Mouse (Mus musculus) liver, embryonic 14.5 days (tissue): ENCODE results near the gene Akap17b. TPM values are rescaled to one million over a fixed set of nuclear protein-coding genes. Genes with fewer than 3 reads are reported as not detected.

Source experiments
- ATAC-seq: fragments of 200-750 bp; cut with Nextera tagmentation; 2 replicates; pipeline ENCODE4 v1.8.0; 2017; ENCODE audit warnings: moderate number of reproducible peaks, mild to moderate bottlenecking, moderate library complexity; ENCODE audit not compliant: insufficient read depth
- DNase-seq, 3 experiments: peaks; one replicate each; pipeline ENCODE4 v3.0.0-alpha.2; 2012 to 2013; ENCODE audit warnings: low read depth in 3 of 3, low spot score in 3 of 3
- H3K27ac ChIP-seq: fragments of 300-500 bp; sonication (generic); 2 replicates; pipeline ENCODE4 v1.5.1; 2014; ENCODE audit warnings: moderate library complexity, mild to moderate bottlenecking, control low read depth, inconsistent platforms
- H3K27me3 ChIP-seq: fragments of 300-500 bp; sonication (generic); 2 replicates; pipeline ENCODE4 v1.6.1; 2014; ENCODE audit warnings: mild to moderate bottlenecking, low read length, moderate library complexity; ENCODE audit not compliant: control insufficient read depth, insufficient read depth
- H3K36me3 ChIP-seq: fragments of 300-500 bp; sonication (generic); replicated peaks from 2 replicates; pipeline ENCODE4 v1.6.1; 2014; ENCODE audit warnings: low read depth; ENCODE audit not compliant: control insufficient read depth, insufficient read depth
- H3K4me1 ChIP-seq, 2 experiments: fragments of 200-500 bp in 1 of 2; fragments of 300-500 bp in 1 of 2; sonication (generic) in 1 of 2; replicated peaks; 2 replicates each; pipeline ENCODE4 v1.6.1; 2012 to 2014; ENCODE audit warnings: antibody characterized with exemption in 1 of 2, inconsistent platforms in 1 of 2, low read length in 1 of 2; ENCODE audit not compliant: control insufficient read depth in 2 of 2, insufficient read depth in 2 of 2
- H3K4me2 ChIP-seq: fragments of 300-500 bp; sonication (generic); 2 replicates; pipeline ENCODE4 v1.6.1; 2014; ENCODE audit warnings: low read depth, mild to moderate bottlenecking, control low read depth, moderate library complexity
- H3K4me3 ChIP-seq, 2 experiments: fragments of 200-500 bp in 1 of 2; fragments of 300-500 bp in 1 of 2; sonication (generic) in 1 of 2; 2 replicates each; pipeline ENCODE4 v1.5.1; 2012 to 2014; ENCODE audit warnings: low read depth in 2 of 2, low read length in 2 of 2, mild to moderate bottlenecking in 2 of 2, control low read depth in 1 of 2, inconsistent platforms in 1 of 2, moderate library complexity in 1 of 2; ENCODE audit not compliant: insufficient read depth in 1 of 2
- H3K9ac ChIP-seq: fragments of 300-500 bp; sonication (generic); replicated peaks from 2 replicates; pipeline ENCODE4 v1.6.1; 2014; ENCODE audit warnings: mild to moderate bottlenecking, control low read depth, moderate library complexity
- H3K9me3 ChIP-seq: fragments of 300-500 bp; sonication (generic); 2 replicates; pipeline ENCODE4 v1.6.1; 2016; ENCODE audit warnings: low read length, mixed read lengths; ENCODE audit not compliant: control insufficient read depth
- CTCF ChIP-seq: IDR thresholded peaks from 2 replicates; pipeline ENCODE4 v1.5.1; 2016; ENCODE audit warnings: antibody characterized with exemption, low read depth, control low read depth
- EP300 ChIP-seq: IDR thresholded peaks from 2 replicates; pipeline ENCODE4 v1.6.1; 2016; ENCODE audit warnings: antibody characterized with exemption, low read depth
- WGBS: fragments of 180-500 bp; shearing (Covaris S2); extraction: QIAGEN DNeasy Blood & Tissue Kit; methylation state at CpG from one replicate; pipeline ENCODE4 v1.1.7; 2014; ENCODE audit not compliant: insufficient replicate concordance; 5-methylcytosine and 5-hydroxymethylcytosine counted together
- polyA plus RNA-seq, 2 experiments: library from polyadenylated mRNA; depleted of rRNA in 1 of 2; stranded (reverse) in 1 of 2; unstranded in 1 of 2; fragments of >200 nt; fragmentation: Nextera tagmentation in 1 of 2; extraction: Ambion mirVana in 1 of 2; gene quantifications; 2 replicates each; pipeline versions ENCODE4 v1.2.1 to v1.2.3; 2012 to 2014

The Akap17b gene
- polyA plus RNA-seq, 2 experiments = 0.54 to 0.63 TPM

GRCm38 (mm10) chrX:36640046-36640445 is 5.1 kb downstream of the Akap17b start:
- no peak for DNase-seq
- Histone ChIP-seq H3K4me1 (no peaks in the 10 kb centered on the region), H3K27ac (no peak overlapping the region), H3K4me2 (no peak overlapping the region), H3K4me3 (no peak overlapping the region), H3K9me3 (no peaks in the 10 kb centered on the region), H3K9ac (no peak overlapping the region), H3K27me3 (no peaks in the 10 kb centered on the region), H3K36me3 (no peaks in the 10 kb centered on the region)
- 58% methylated on average over 6 of the region's 6 CpGs for WGBS
- no peak for ATAC-seq
- TF ChIP-seq CTCF (no peak), EP300 (no peak)

DNA sequence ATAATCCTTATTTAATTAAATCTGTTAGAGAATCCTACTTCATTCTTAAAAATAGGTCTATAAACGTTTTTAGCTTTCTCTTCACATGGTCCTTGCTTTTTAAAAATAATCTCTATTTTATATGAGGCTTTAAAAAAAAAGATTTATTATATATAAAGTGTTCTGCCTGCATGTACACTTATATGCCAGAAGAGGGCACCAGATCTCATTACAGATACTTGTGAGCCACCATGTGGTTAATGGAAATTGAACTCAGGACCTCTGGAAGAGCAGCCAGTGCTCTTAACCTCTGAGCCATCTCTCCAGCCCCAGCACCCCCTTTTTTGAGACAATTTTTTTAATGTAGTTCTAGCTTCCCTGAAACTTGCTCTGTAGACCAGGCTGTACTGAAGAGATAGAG is 14.4 kb downstream of the Akap17b start:
- H3K9me3 ChIP-seq = no peaks in the 10 kb centered on the region
- no peaks in the 10 kb centered on the region for H3K27me3 ChIP-seq
- no peak overlapping the region for H3K4me2 ChIP-seq
- no peaks in the 10 kb centered on the region for H3K4me1 ChIP-seq
- no peak overlapping the region for H3K27ac ChIP-seq
- WGBS = 0% methylated on average over 1 of the region's 1 CpGs
- no peak overlapping the region for H3K4me3 ChIP-seq
- DNase-seq = no peak
- no peaks in the 10 kb centered on the region for H3K36me3 ChIP-seq
- TF ChIP-seq CTCF (peak; percentile 40; the same call in 1 of the 2 replicates), EP300 (no peak)
- no peak for ATAC-seq
- H3K9ac ChIP-seq = no peak overlapping the region

DNA sequence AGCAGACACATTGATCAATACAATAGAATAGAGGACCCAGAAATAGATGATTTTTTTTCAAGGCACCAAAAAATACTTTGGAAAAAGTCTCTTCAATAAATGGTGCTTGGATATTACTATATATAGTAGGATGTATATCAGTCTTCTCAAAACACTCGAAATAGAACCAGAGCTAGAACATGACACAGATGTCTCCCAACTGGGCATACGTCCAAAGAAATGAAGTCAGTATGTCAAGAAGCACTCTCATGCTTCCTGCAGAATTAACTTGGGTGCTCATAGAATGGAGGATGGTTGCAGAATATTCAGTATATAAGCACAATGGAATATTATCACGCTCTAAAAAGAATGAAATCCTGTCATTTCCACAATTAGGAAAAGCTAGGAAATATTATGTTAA is 17.1 kb downstream of the Akap17b start:
- Histone ChIP-seq H3K27me3 (no peaks in the 10 kb centered on the region), H3K9ac (no peak overlapping the region), H3K4me3 (no peak overlapping the region), H3K4me2 (no peak overlapping the region), H3K36me3 (no peaks in the 10 kb centered on the region), H3K9me3 (no peaks in the 10 kb centered on the region), H3K4me1 (no peaks in the 10 kb centered on the region), H3K27ac (no peak overlapping the region)
- DNase-seq (no peak), ATAC-seq (no peak)
- 51% methylated on average over 3 of the region's 3 CpGs for WGBS
- no peak for TF ChIP-seq CTCF
- TF ChIP-seq EP300 = no peak

GRCm38 (mm10) chrX:36609117-36609516 is 36.1 kb downstream of the Akap17b start:
- Histone ChIP-seq H3K4me3 (no peak overlapping the region), H3K9ac (no peak overlapping the region), H3K9me3 (no peaks in the 10 kb centered on the region), H3K27ac (no peak overlapping the region), H3K27me3 (no peaks in the 10 kb centered on the region), H3K4me1 (no peaks in the 10 kb centered on the region), H3K4me2 (no peak overlapping the region), H3K36me3 (no peaks in the 10 kb centered on the region)
- no peak for ATAC-seq
- TF ChIP-seq EP300 (no peak), CTCF (no peak)
- no peak for DNase-seq
- 72% methylated on average over 2 of the region's 2 CpGs for WGBS

DNA sequence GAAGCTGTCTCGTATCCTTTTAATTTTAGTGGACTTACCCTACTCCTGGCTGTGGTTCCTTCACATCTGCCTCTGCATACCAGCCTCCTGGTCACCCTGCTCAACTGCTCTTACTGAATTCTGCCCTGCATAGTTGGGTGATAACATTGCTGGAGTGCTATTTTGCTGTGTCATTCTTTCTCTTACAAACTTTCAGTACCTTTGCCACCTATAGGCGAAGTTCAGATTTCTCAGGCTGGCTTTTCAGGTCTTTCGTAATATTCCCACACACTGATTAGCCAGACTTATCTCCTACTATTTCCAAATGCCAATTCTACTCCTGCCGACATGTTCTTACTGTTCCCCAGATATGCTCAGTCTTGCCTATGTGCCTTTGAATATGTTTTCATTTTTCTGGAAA is 41.2 kb downstream of the Akap17b start:
- no peaks in the 10 kb centered on the region for H3K9me3 ChIP-seq
- DNase-seq (no peak), ATAC-seq (no peak)
- H3K4me3 ChIP-seq = no peak overlapping the region
- H3K9ac ChIP-seq = no peak overlapping the region
- TF ChIP-seq EP300 = no peak
- TF ChIP-seq CTCF = no peak
- WGBS = 49% methylated on average over 4 of the region's 4 CpGs
- peaks cover 0 to 4% of the 10 kb centered on the region in 2 experiments; a peak in 1 of 4 replicates for H3K4me1 ChIP-seq
- no peak overlapping the region for H3K4me2 ChIP-seq
- no peak overlapping the region for H3K27ac ChIP-seq
- H3K27me3 ChIP-seq = no peaks in the 10 kb centered on the region
- H3K36me3 ChIP-seq = no peaks in the 10 kb centered on the region; the same call in 1 of the 2 replicates
